Mouse (Mus musculus) myocyte (in vitro differentiated cells): ENCODE measurements around the gene Klhdc8a.
"Not testable (repeated sequence)": the region's sequence is repeated elsewhere in the genome, so short reads cannot be mapped to it uniquely, and the experiment has no call there.

Experiments
- CEBPB ChIP-seq: IDR thresholded peaks from 2 replicates; pipeline ENCODE4 v1.6.1; 2011; ENCODE audit warnings: mild to moderate bottlenecking, moderate library complexity; ENCODE audit not compliant: poor library complexity, insufficient read depth, severe bottlenecking
- E2F4 ChIP-seq: IDR thresholded peaks from one replicate; pipeline ENCODE4 v1.6.1; 2011; ENCODE audit warnings: mild to moderate bottlenecking, control low read depth, moderate library complexity; ENCODE audit not compliant: insufficient read depth
- MAX ChIP-seq: IDR thresholded peaks from one replicate; pipeline ENCODE4 v1.6.1; 2011; ENCODE audit warnings: low read depth, mild to moderate bottlenecking, control low read depth
- MYOD1 ChIP-seq, 3 experiments: IDR thresholded peaks; one replicate each; pipeline ENCODE4 v1.6.1; 2011; ENCODE audit warnings: control low read depth in 2 of 3, low read depth in 2 of 3, mild to moderate bottlenecking in 2 of 3, moderate library complexity in 1 of 3; ENCODE audit not compliant: insufficient read length in 2 of 3, control insufficient read depth in 1 of 3
- MYOG ChIP-seq, 3 experiments: IDR thresholded peaks; one replicate each; pipeline ENCODE4 v1.6.1; 2011; ENCODE audit warnings: control low read depth in 2 of 3, low read depth in 2 of 3, mild to moderate bottlenecking in 2 of 3; ENCODE audit not compliant: insufficient read length in 2 of 3, control insufficient read depth in 1 of 3, insufficient read depth in 1 of 3
- POLR2A ChIP-seq: IDR thresholded peaks from one replicate; pipeline ENCODE4 v1.6.1; 2011; ENCODE audit warnings: low read depth, mild to moderate bottlenecking, control low read depth, moderate library complexity; ENCODE audit not compliant: insufficient read length
- POLR2AphosphoS2 ChIP-seq: IDR thresholded peaks from one replicate; pipeline ENCODE4 v1.6.1; 2011; ENCODE audit warnings: low read depth, control low read depth; ENCODE audit not compliant: insufficient read length
- REST ChIP-seq: IDR thresholded peaks from one replicate; pipeline ENCODE4 v1.6.1; 2011; ENCODE audit warnings: mild to moderate bottlenecking, control low read depth, moderate library complexity; ENCODE audit not compliant: insufficient read depth, insufficient read length
- SRF ChIP-seq: IDR thresholded peaks from one replicate; pipeline ENCODE4 v1.6.1; 2011; ENCODE audit warnings: low read depth; ENCODE audit not compliant: control insufficient read depth, insufficient read length
- TCF12 ChIP-seq: IDR thresholded peaks from one replicate; pipeline ENCODE4 v1.6.1; 2011; ENCODE audit warnings: mild to moderate bottlenecking, control low read depth; ENCODE audit not compliant: poor library complexity, insufficient read depth, severe bottlenecking
- TCF3 ChIP-seq: IDR thresholded peaks from one replicate; pipeline ENCODE4 v1.6.1; 2011; ENCODE audit warnings: low read depth, control low read depth; ENCODE audit not compliant: insufficient read length
- USF1 ChIP-seq: IDR thresholded peaks from one replicate; pipeline ENCODE4 v1.6.1; 2011; ENCODE audit warnings: low read depth, mild to moderate bottlenecking, control low read depth, moderate library complexity

DNA sequence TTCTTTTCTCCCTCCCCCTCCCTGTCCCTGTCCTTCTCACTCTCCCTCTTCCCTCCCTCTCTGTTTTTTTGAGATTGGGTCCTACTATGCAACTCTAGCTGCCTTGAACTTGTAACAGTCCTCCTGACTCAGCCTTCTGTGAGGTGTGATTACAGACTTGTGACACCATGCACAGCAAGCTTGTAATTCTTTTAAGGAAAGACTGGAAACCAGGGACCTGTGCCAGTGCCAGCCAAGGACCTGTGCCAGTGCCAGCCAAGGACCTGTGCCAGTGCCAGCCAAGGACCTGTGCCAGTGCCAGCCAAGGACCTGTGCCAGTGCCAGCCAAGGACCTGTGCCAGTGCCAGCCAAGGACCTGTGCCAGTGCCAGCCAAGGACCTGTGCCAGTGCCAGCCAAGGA lies 50.6 kb downstream of the Klhdc8a start:
- not testable (repeated sequence) for TF ChIP-seq USF1; POLR2A; MYOG (IDR thresholded peaks at IDR 0.05; ENCODE audit: control insufficient read depth in 1 of 3, insufficient read depth in 1 of 3, insufficient read length in 2 of 3, low read depth in 2 of 3); MAX; POLR2AphosphoS2; TCF12; SRF; MYOD1 (IDR thresholded peaks at IDR 0.05; ENCODE audit: control insufficient read depth in 1 of 3, insufficient read length in 2 of 3, low read depth in 2 of 3); CEBPB; REST; E2F4; TCF3
